In the genomic region with DNA sequence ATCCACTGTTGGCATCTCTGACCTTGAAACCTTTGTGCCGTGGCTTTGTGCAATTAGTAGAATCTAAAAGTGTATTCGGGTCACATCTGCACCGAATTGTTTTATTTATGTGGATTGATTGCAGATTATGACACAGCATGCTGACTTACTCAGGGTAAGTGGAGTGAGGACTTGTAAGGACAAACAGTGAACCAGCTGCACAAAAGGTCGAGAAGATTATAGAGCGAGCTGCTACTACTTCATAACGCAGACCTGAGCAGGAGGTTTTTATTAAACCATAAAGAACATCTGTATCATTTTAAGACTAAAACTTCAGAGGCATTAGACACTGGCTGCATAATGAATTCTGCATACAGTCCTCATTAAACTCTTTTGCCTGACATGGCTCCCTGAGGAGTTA, we compare ENCODE assay signal across 25 mouse cellular contexts.
DNase-seq lines count a peak whose midpoint lies in the region; ATAC-seq lines count a peak whose summit lies in the region.
"Had no signal": no experiment of that assay in that cellular context is flagged by ENCODE, and none has a peak within 500 bp of the region (broad histone marks: within the 10 kb centered on the region; RNA-seq: fewer than 3 reads in every experiment).

No protein-coding gene starts in this region.

- H3K27ac ChIP-seq in midbrain, embryonic 14.5 days (replicated peaks; ENCODE audit: low read depth, low read length): no peak overlapping the region
- H3K27ac ChIP-seq in midbrain, embryonic 15.5 days: no peak overlapping the region
- H3K27ac ChIP-seq in embryonic facial prominence, embryonic 14.5 days (replicated peaks; ENCODE audit: low read depth, low read length): no peak overlapping the region
- H3K27ac ChIP-seq in limb, embryonic 13.5 days: no peak overlapping the region
- H3K27ac ChIP-seq: hindbrain, embryonic 10.5 days; hindbrain, embryonic 15.5 days; left cerebral cortex, adult 2 months; liver, embryonic 15.5 days had no signal

- H3K4me3 ChIP-seq in midbrain, embryonic 14.5 days (replicated peaks; ENCODE audit: low read depth, low read length): no peak overlapping the region
- no peak overlapping the region for H3K4me3 ChIP-seq in midbrain, embryonic 15.5 days
- no peak overlapping the region for H3K4me3 ChIP-seq in embryonic facial prominence, embryonic 14.5 days (ENCODE audit: low read depth, low read length)
- H3K4me3 ChIP-seq in limb, embryonic 13.5 days: no peak overlapping the region
- H3K4me3 ChIP-seq: hindbrain, embryonic 10.5 days; hindbrain, embryonic 15.5 days; left cerebral cortex, adult 2 months; liver, embryonic 15.5 days had no signal

- H3K9me3 ChIP-seq in midbrain, embryonic 14.5 days (ENCODE audit: control insufficient read depth, low read length): no peaks in the 10 kb centered on the region
- no peaks in the 10 kb centered on the region for H3K9me3 ChIP-seq in midbrain, embryonic 15.5 days
- no peaks in the 10 kb centered on the region for H3K9me3 ChIP-seq in embryonic facial prominence, embryonic 14.5 days (ENCODE audit: control insufficient read depth, low read length)
- no peaks in the 10 kb centered on the region for H3K9me3 ChIP-seq in limb, embryonic 13.5 days
- H3K9me3 ChIP-seq: hindbrain, embryonic 15.5 days; liver, embryonic 15.5 days had no signal

- ATAC-seq in midbrain, embryonic 14.5 days (ENCODE audit: low FRiP score, low TSS enrichment): no peak
- ATAC-seq in midbrain, embryonic 15.5 days (replicated peaks): no peak
- ATAC-seq in embryonic facial prominence, embryonic 14.5 days (ENCODE audit: low read depth): no peak
- peak; percentile 34; the same call in 1 of the 2 replicates for ATAC-seq in limb, embryonic 13.5 days (ENCODE audit: low FRiP score, low read depth)
- ATAC-seq: forebrain, embryonic 16.5 days; inflammation-experienced regulatory T-cells, adult 6 months; Patski had no signal

- DNase-seq in midbrain, embryonic 14.5 days: peak; percentile 14
- DNase-seq in embryonic facial prominence, embryonic 14.5 days (ENCODE audit: low spot score): peak; percentile 13
- DNase-seq in natural killer cell, adult 2 months (ENCODE audit: low spot score in 2 of 2): no peak
- DNase-seq in right cerebral cortex, adult 2 months (ENCODE audit: low spot score in 2 of 2): no peak
- no peak for DNase-seq in left cerebral cortex, postnatal 14 days (ENCODE audit: low spot score in 2 of 2)
- DNase-seq: adrenal gland, postnatal 25 days; cerebellum, adult 2 months; cerebellum, postnatal 25 days; heart, postnatal 14 days; kidney, adult 11 months; kidney, postnatal 14 days; layer of hippocampus, adult 9-11 months; lung, postnatal 14 days; thymus, postnatal 4 days had no signal

- H3K4me1 ChIP-seq in midbrain, embryonic 14.5 days (ENCODE audit: control insufficient read depth, insufficient read depth, low read length): no peaks in the 10 kb centered on the region
- 0 out of 2 replicates have a peak, but pooled peaks cover 4% of the 10 kb centered on the region for H3K4me1 ChIP-seq in midbrain, embryonic 15.5 days
- H3K4me1 ChIP-seq in embryonic facial prominence, embryonic 14.5 days (ENCODE audit: control insufficient read depth, insufficient read depth, low read length): no peaks in the 10 kb centered on the region
- H3K4me1 ChIP-seq in limb, embryonic 13.5 days: peaks cover 17% of the 10 kb centered on the region
- H3K4me1 ChIP-seq: hindbrain, embryonic 10.5 days; liver, embryonic 15.5 days had no signal

- WGBS in midbrain, embryonic 14.5 days: 67% methylated on average over 6 of the region's 6 CpGs
- 52% methylated on average over 6 of the region's 6 CpGs for WGBS in midbrain, embryonic 15.5 days
- 31% methylated on average over 6 of the region's 6 CpGs for WGBS in embryonic facial prominence, embryonic 14.5 days
- WGBS in limb, embryonic 13.5 days: 12% methylated on average over 6 of the region's 6 CpGs

- no peak overlapping the region for H3K9ac ChIP-seq in midbrain, embryonic 14.5 days (replicated peaks; ENCODE audit: low read length)
- H3K9ac ChIP-seq in midbrain, embryonic 15.5 days: no peak overlapping the region
- H3K9ac ChIP-seq in embryonic facial prominence, embryonic 14.5 days (ENCODE audit: low read depth, low read length): no peak overlapping the region
- H3K9ac ChIP-seq in limb, embryonic 13.5 days: no peak overlapping the region
- H3K9ac ChIP-seq: hindbrain, embryonic 15.5 days; liver, embryonic 15.5 days; lung, embryonic 14.5 days had no signal

- no peak overlapping the region for H3K4me2 ChIP-seq in midbrain, embryonic 14.5 days (ENCODE audit: low read length)
- H3K4me2 ChIP-seq in midbrain, embryonic 15.5 days: no peak overlapping the region
- H3K4me2 ChIP-seq in embryonic facial prominence, embryonic 14.5 days (ENCODE audit: low read depth, low read length): no peak overlapping the region
- peak overlapping the region; percentile 25; the same call in 1 of the 2 replicates for H3K4me2 ChIP-seq in limb, embryonic 13.5 days (replicated peaks)
- H3K4me2 ChIP-seq: hindbrain, embryonic 15.5 days; liver, embryonic 15.5 days; lung, embryonic 14.5 days; midbrain, embryonic 11.5 days had no signal

- H3K36me3 ChIP-seq in midbrain, embryonic 14.5 days (ENCODE audit: control insufficient read depth, insufficient read depth, low read length): no peaks in the 10 kb centered on the region
- no peaks in the 10 kb centered on the region for H3K36me3 ChIP-seq in midbrain, embryonic 15.5 days (replicated peaks)
- no peaks in the 10 kb centered on the region for H3K36me3 ChIP-seq in embryonic facial prominence, embryonic 14.5 days (ENCODE audit: control insufficient read depth, insufficient read depth, low read length)
- H3K36me3 ChIP-seq in limb, embryonic 13.5 days: no peaks in the 10 kb centered on the region
- H3K36me3 ChIP-seq: hindbrain, embryonic 10.5 days; hindbrain, embryonic 15.5 days; liver, embryonic 15.5 days had no signal

- H3K27me3 ChIP-seq in midbrain, embryonic 14.5 days (ENCODE audit: control insufficient read depth, insufficient read depth, low read length): no peaks in the 10 kb centered on the region
- H3K27me3 ChIP-seq in midbrain, embryonic 15.5 days (replicated peaks): no peaks in the 10 kb centered on the region
- no peaks in the 10 kb centered on the region for H3K27me3 ChIP-seq in embryonic facial prominence, embryonic 14.5 days (replicated peaks; ENCODE audit: control insufficient read depth, insufficient read depth, low read length)
- no peaks in the 10 kb centered on the region for H3K27me3 ChIP-seq in limb, embryonic 13.5 days
- H3K27me3 ChIP-seq: hindbrain, embryonic 15.5 days; liver, embryonic 15.5 days; Patski had no signal

- intact Hi-C loops in left cerebral cortex, postnatal 14 days (cut with DNase I): no loop called here

Comparison
In these comparisons a context has a peak if more than half of its experiments do, and no peak if none do; other contexts are left out.
1. DNase-seq: peak in midbrain, embryonic 14.5 days (single experiment) and embryonic facial prominence, embryonic 14.5 days (single experiment); none in natural killer cell, adult 2 months (0 of 2), right cerebral cortex, adult 2 months (0 of 2) and left cerebral cortex, postnatal 14 days (0 of 2).